Mouse (Mus musculus) forebrain, embryonic 11.5 days (tissue): Measurements from ENCODE around the gene 1700013G24Rik. TPM values are rescaled to one million over a fixed set of nuclear protein-coding genes. Genes with fewer than 3 reads are reported as not detected.

Experiments
- ATAC-seq: fragments of 200-750 bp; cut with Nextera tagmentation; replicated peaks from 2 replicates; pipeline ENCODE4 v1.8.0; 2017; ENCODE audit warnings: moderate TSS enrichment; ENCODE audit not compliant: low FRiP score
- DNase-seq: peaks from one replicate; pipeline ENCODE4 v3.0.0-alpha.2; 2017; ENCODE audit warnings: low spot score
- H3K27ac ChIP-seq: fragments of 300-500 bp; sonication (generic); 2 replicates; pipeline ENCODE4 v1.5.1; 2014; ENCODE audit warnings: low read depth, low read length
- H3K27me3 ChIP-seq: fragments of 300-500 bp; sonication (generic); 2 replicates; pipeline ENCODE4 v1.6.1; 2014; ENCODE audit warnings: mild to moderate bottlenecking, low read length, mixed read lengths; ENCODE audit not compliant: control insufficient read depth, insufficient read depth
- H3K36me3 ChIP-seq: fragments of 300-500 bp; sonication (generic); 2 replicates; pipeline ENCODE4 v1.6.1; 2014; ENCODE audit warnings: mild to moderate bottlenecking, low read length, moderate library complexity, mixed read lengths; ENCODE audit not compliant: control insufficient read depth, insufficient read depth
- H3K4me1 ChIP-seq: fragments of 300-500 bp; sonication (generic); replicated peaks from 2 replicates; pipeline ENCODE4 v1.6.1; 2014; ENCODE audit warnings: low read length, mixed read lengths; ENCODE audit not compliant: control insufficient read depth, insufficient read depth
- H3K4me2 ChIP-seq: fragments of 300-500 bp; sonication (generic); 2 replicates; pipeline ENCODE4 v1.6.1; 2014; ENCODE audit warnings: low read depth, mild to moderate bottlenecking, low read length, moderate library complexity, mixed read lengths; ENCODE audit not compliant: severe bottlenecking
- H3K4me3 ChIP-seq: fragments of 300-500 bp; sonication (generic); 2 replicates; pipeline ENCODE4 v1.5.1; 2014; ENCODE audit warnings: low read depth, low read length
- H3K9ac ChIP-seq: fragments of 300-500 bp; sonication (generic); 2 replicates; pipeline ENCODE4 v1.6.1; 2014; ENCODE audit warnings: low read length
- H3K9me3 ChIP-seq: fragments of 300-500 bp; sonication (generic); 2 replicates; pipeline ENCODE4 v1.6.1; 2016; ENCODE audit warnings: low read length, mixed read lengths; ENCODE audit not compliant: control insufficient read depth
- WGBS: fragments of 180-500 bp; shearing (Covaris S2); extraction: QIAGEN DNeasy Blood & Tissue Kit; methylation state at CpG from one replicate; pipeline ENCODE4 v1.1.7; 2014; 5-methylcytosine and 5-hydroxymethylcytosine counted together
- polyA plus RNA-seq: library from polyadenylated mRNA; unstranded; fragments of >200 nt; fragmentation: Nextera tagmentation; extraction: Ambion mirVana; gene quantifications from 2 replicates; pipeline ENCODE4 v1.2.1, GENCODE M21; 2014

Gene 1700013G24Rik
- polyA plus RNA-seq, 1 experiment from 2014 or later = not detected

GRCm38 (mm10) chr4:137449132-137449531 lies 4.0 kb upstream of the 1700013G24Rik start:
- H3K27me3 ChIP-seq = no peaks in the 10 kb centered on the region
- no peak for ATAC-seq
- no peak overlapping the region for H3K4me3 ChIP-seq
- no peaks in the 10 kb centered on the region for H3K9me3 ChIP-seq
- no peaks in the 10 kb centered on the region for H3K4me1 ChIP-seq
- H3K4me2 ChIP-seq = no peak overlapping the region
- DNase-seq = no peak
- no peak overlapping the region for H3K9ac ChIP-seq
- no peaks in the 10 kb centered on the region for H3K36me3 ChIP-seq
- WGBS = 78% methylated on average over 2 of the region's 2 CpGs
- H3K27ac ChIP-seq = no peak overlapping the region

GRCm38 (mm10) chr4:137449715-137450114 lies 3.4 kb upstream of the 1700013G24Rik start:
- Histone ChIP-seq H3K27me3 (no peaks in the 10 kb centered on the region), H3K4me3 (no peak overlapping the region), H3K27ac (no peak overlapping the region), H3K36me3 (no peaks in the 10 kb centered on the region), H3K9me3 (no peaks in the 10 kb centered on the region), H3K9ac (no peak overlapping the region), H3K4me2 (no peak overlapping the region), H3K4me1 (no peaks in the 10 kb centered on the region)
- WGBS = 84% methylated on average over 10 of the region's 10 CpGs
- DNase-seq = no peak
- no peak for ATAC-seq

GRCm38 (mm10) chr4:137452190-137452589 lies 894 bp upstream of the 1700013G24Rik start:
- Histone ChIP-seq H3K27me3 (no peaks in the 10 kb centered on the region), H3K9me3 (no peaks in the 10 kb centered on the region), H3K4me3 (no peak overlapping the region), H3K9ac (no peak overlapping the region), H3K4me2 (no peak overlapping the region), H3K4me1 (no peaks in the 10 kb centered on the region), H3K36me3 (no peaks in the 10 kb centered on the region), H3K27ac (no peak overlapping the region)
- ATAC-seq (no peak), DNase-seq (no peak)
- WGBS = 92% methylated on average over 6 of the region's 6 CpGs

DNA sequence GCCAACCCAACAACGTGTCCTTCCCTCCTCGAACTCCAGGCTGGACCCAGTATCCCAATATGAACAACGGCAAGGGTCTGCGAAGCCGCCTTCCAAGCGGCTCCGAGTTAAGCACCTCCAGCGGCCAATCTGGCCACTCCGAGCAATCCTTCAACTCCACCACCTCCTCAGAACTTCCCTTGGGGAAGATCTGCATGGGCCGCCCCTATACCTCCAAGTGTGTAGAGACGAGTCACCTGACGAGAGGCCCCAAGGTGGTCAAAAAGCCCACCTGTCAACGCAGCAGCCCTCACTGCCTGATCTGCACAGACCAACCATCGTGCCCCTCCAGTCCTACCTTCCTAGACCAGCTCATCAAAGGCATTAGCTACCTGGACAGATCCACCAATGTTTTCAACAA lies 1.5 kb downstream of the 1700013G24Rik start:
- Histone ChIP-seq H3K36me3 (no peaks in the 10 kb centered on the region), H3K27me3 (no peaks in the 10 kb centered on the region), H3K4me1 (no peaks in the 10 kb centered on the region), H3K4me2 (no peak overlapping the region), H3K4me3 (no peak overlapping the region), H3K9ac (no peak overlapping the region), H3K27ac (no peak overlapping the region), H3K9me3 (no peaks in the 10 kb centered on the region)
- WGBS = 89% methylated on average over 14 of the region's 14 CpGs
- ATAC-seq (no peak), DNase-seq (no peak)

DNA sequence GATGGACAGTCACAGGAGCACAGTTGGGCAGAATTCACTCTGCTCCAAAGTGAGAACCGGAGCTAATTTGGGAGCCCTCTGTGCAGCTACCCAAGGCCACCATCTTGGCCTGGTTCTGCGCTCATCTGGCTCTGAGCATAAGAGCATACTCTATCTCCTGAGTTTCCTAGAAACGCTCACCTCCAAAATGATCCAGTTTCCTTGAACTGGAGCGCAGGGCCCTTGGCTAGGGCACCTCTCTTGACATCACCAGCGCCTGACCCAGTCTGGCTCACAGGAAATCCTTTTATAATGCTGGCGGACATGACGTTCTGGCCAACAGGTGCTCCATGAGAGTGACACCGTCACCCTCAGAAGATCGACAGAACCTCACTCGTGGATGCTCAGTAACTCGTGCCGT lies 3.5 kb downstream of the 1700013G24Rik start:
- 92% methylated on average over 12 of the region's 12 CpGs for WGBS
- no peaks in the 10 kb centered on the region for H3K27me3 ChIP-seq
- H3K4me3 ChIP-seq = no peak overlapping the region
- ATAC-seq = no peak
- no peaks in the 10 kb centered on the region for H3K9me3 ChIP-seq
- no peaks in the 10 kb centered on the region for H3K36me3 ChIP-seq
- H3K9ac ChIP-seq = no peak overlapping the region
- no peak overlapping the region for H3K4me2 ChIP-seq
- no peak for DNase-seq
- 0 out of 2 replicates have a peak, but pooled peaks cover 2% of the 10 kb centered on the region for H3K4me1 ChIP-seq
- no peak overlapping the region for H3K27ac ChIP-seq

GRCm38 (mm10) chr4:137457292-137457691 lies 4.2 kb downstream of the 1700013G24Rik start:
- no peaks in the 10 kb centered on the region for H3K9me3 ChIP-seq
- H3K36me3 ChIP-seq = no peaks in the 10 kb centered on the region
- H3K4me3 ChIP-seq = no peak overlapping the region
- H3K9ac ChIP-seq = no peak overlapping the region
- H3K27me3 ChIP-seq = no peaks in the 10 kb centered on the region
- 82% methylated on average over 4 of the region's 4 CpGs for WGBS
- H3K27ac ChIP-seq = no peak overlapping the region
- no peak for DNase-seq
- 0 out of 2 replicates have a peak, but pooled peaks cover 2% of the 10 kb centered on the region for H3K4me1 ChIP-seq
- no peak for ATAC-seq
- H3K4me2 ChIP-seq = no peak overlapping the region

DNA sequence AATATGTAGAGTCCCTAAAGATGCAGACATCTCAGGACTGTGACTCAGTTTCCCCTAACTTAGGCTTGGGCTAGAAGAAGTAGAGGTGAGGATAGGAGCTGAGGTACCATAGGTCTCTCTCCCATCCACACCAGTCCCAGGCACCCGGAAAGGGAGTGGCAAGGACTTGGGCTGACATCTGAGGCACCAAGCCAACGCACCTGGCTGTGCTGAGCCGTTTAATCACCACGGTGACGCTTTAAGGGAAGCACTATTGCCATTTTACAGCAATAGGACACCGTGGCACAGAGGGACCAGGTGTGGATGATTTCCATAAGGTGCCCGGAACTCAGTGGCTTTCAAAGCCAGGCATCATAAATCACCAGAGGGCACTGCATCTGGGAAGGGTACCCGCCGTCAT lies 5.2 kb downstream of the 1700013G24Rik start:
- 89% methylated on average over 9 of the region's 9 CpGs for WGBS
- no peaks in the 10 kb centered on the region for H3K36me3 ChIP-seq
- H3K27ac ChIP-seq = no peak overlapping the region
- H3K4me1 ChIP-seq = 0 out of 2 replicates have a peak, but pooled peaks cover 2% of the 10 kb centered on the region
- H3K9me3 ChIP-seq = no peaks in the 10 kb centered on the region
- ATAC-seq = no peak
- DNase-seq = no peak
- no peak overlapping the region for H3K9ac ChIP-seq
- H3K4me2 ChIP-seq = no peak overlapping the region
- no peak overlapping the region for H3K4me3 ChIP-seq
- H3K27me3 ChIP-seq = no peaks in the 10 kb centered on the region

GRCm38 (mm10) chr4:137458861-137459260 lies 5.8 kb downstream of the 1700013G24Rik start:
- H3K4me3 ChIP-seq = no peak overlapping the region
- DNase-seq (no peak), ATAC-seq (no peak)
- no peak overlapping the region for H3K9ac ChIP-seq
- no peaks in the 10 kb centered on the region for H3K9me3 ChIP-seq
- 77% methylated on average over 5 of the region's 5 CpGs for WGBS
- H3K27ac ChIP-seq = no peak overlapping the region
- no peak overlapping the region for H3K4me2 ChIP-seq
- H3K27me3 ChIP-seq = no peaks in the 10 kb centered on the region
- 0 out of 2 replicates have a peak, but pooled peaks cover 2% of the 10 kb centered on the region for H3K4me1 ChIP-seq
- no peaks in the 10 kb centered on the region for H3K36me3 ChIP-seq

GRCm38 (mm10) chr4:137460676-137461075 lies 7.6 kb downstream of the 1700013G24Rik start:
- Histone ChIP-seq H3K9ac (no peak overlapping the region), H3K36me3 (no peaks in the 10 kb centered on the region), H3K27ac (no peak overlapping the region), H3K9me3 (no peaks in the 10 kb centered on the region), H3K4me2 (no peak overlapping the region), H3K4me3 (no peak overlapping the region), H3K4me1 (0 out of 2 replicates have a peak, but pooled peaks cover 2% of the 10 kb centered on the region), H3K27me3 (no peaks in the 10 kb centered on the region)
- WGBS = 58% methylated on average over 14 of the region's 14 CpGs
- DNase-seq = no peak
- no peak for ATAC-seq
